Mouse (Mus musculus) heart, postnatal 0 days (tissue): ENCODE measurements at regions not wholly inside any gene's neighbourhood (a gene's known extent, or its start where the extent isn't known, plus 50 kb on each side); places are given as distances from the start of the nearest gene placed in this dataset.

ENCODE experiments used
- CTCF ChIP-seq: IDR thresholded peaks from 2 replicates; pipeline ENCODE4 v1.5.1; 2016; ENCODE audit warnings: antibody characterized with exemption, control low read depth, low read depth
- EP300 ChIP-seq: IDR thresholded peaks from 2 replicates; pipeline ENCODE4 v1.6.1; 2016; ENCODE audit warnings: antibody characterized with exemption, low read depth

DNA sequence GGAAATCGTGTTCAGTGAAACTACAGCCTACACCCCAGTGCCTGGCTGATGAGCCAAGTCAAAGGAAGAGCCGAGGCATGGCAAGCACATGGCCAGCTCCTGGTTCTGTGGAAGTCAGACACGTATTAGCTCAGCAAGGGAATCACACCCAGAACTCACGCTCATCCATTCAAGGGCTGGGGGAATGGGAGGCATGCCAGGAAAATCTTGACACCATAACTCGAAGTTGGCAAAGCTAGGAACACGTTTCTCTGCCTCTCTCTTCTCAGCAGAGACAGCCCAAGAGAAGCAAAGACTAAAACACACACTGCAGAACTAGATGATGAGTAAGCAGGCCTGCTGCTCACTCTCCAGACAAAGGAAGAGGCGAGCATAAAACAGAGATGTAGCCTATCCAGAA, 53.5 kb upstream of the Ypel5 start:
- TF ChIP-seq CTCF (no peak), EP300 (no peak)
